Mouse (Mus musculus): ENCODE data around the gene Aven.

Aven gene

GRCm38 (mm10) chr2:112490483-112491196, 2.1 kb upstream of the Aven start:
- no peak for DNase-seq (ENCODE audit: low spot score in 2 of 2)

- no peak for DNase-seq (ENCODE audit: low spot score in 2 of 2)
Observed at GRCm38 (mm10) chr2:112491629-112492028, 1.1 kb upstream of the Aven start.

- DNase-seq (ENCODE audit: low spot score in 2 of 2): no peak
Observed at GRCm38 (mm10) chr2:112492431-112492855, 321 bp upstream of the Aven start.

GRCm38 (mm10) chr2:112493539-112494260, 936 bp downstream of the Aven start:
- DNase-seq (ENCODE audit: low spot score in 2 of 2): no peak

GRCm38 (mm10) chr2:112497851-112498250, 5.1 kb downstream of the Aven start:
- DNase-seq (ENCODE audit: low spot score in 2 of 2): no peak

- DNase-seq (ENCODE audit: low spot score in 2 of 2): peak; percentile 45 to 54
Observed at GRCm38 (mm10) chr2:112501209-112501608, 8.4 kb downstream of the Aven start.

- DNase-seq (ENCODE audit: low spot score in 2 of 2): no peak
Observed at GRCm38 (mm10) chr2:112503978-112504377, 11.2 kb downstream of the Aven start.

GRCm38 (mm10) chr2:112506841-112507435, 14.2 kb downstream of the Aven start:
- no peak for DNase-seq (ENCODE audit: low spot score in 2 of 2)

GRCm38 (mm10) chr2:112507444-112507843, 14.7 kb downstream of the Aven start:
- DNase-seq (ENCODE audit: low spot score in 2 of 2): no peak

- no peak for DNase-seq (ENCODE audit: low spot score in 2 of 2)
Observed at GRCm38 (mm10) chr2:112510140-112510539, 17.4 kb downstream of the Aven start.

GRCm38 (mm10) chr2:112513036-112513435, 20.3 kb downstream of the Aven start:
- DNase-seq (ENCODE audit: low spot score in 2 of 2): no peak

- no peak for DNase-seq (ENCODE audit: low spot score in 2 of 2)
Observed at GRCm38 (mm10) chr2:112516728-112517127, 24.0 kb downstream of the Aven start.

- DNase-seq (ENCODE audit: low spot score in 2 of 2): no peak
Observed at GRCm38 (mm10) chr2:112517218-112517617, 24.5 kb downstream of the Aven start.

GRCm38 (mm10) chr2:112518541-112518940, 25.8 kb downstream of the Aven start:
- DNase-seq (ENCODE audit: low spot score in 2 of 2): no peak

- no peak for DNase-seq (ENCODE audit: low spot score in 2 of 2)
Observed at GRCm38 (mm10) chr2:112520526-112521482, 28.0 kb downstream of the Aven start.

GRCm38 (mm10) chr2:112526933-112527332, 34.2 kb downstream of the Aven start:
- no peak for DNase-seq (ENCODE audit: low spot score in 2 of 2)

- no peak for DNase-seq (ENCODE audit: low spot score in 2 of 2)
Observed at GRCm38 (mm10) chr2:112532812-112533496, 40.2 kb downstream of the Aven start.

GRCm38 (mm10) chr2:112534677-112535222, 42.0 kb downstream of the Aven start:
- DNase-seq (ENCODE audit: low spot score in 2 of 2): no peak

- no peak for DNase-seq (ENCODE audit: low spot score in 2 of 2)
Observed at GRCm38 (mm10) chr2:112538783-112539182, 46.0 kb downstream of the Aven start.

- no peak for DNase-seq (ENCODE audit: low spot score in 2 of 2)
Observed at GRCm38 (mm10) chr2:112541695-112542285, 49.0 kb downstream of the Aven start.

Data from urinary bladder, adult 18-20 months (tissue).